Mouse (Mus musculus): ENCODE measurements at regions not wholly inside any gene's neighbourhood (a gene's known extent, or its start where the extent isn't known, plus 50 kb on each side); places are given as distances from the start of the nearest gene placed in this dataset.

- Histone ChIP-seq H3K4me1 (no peaks in the 10 kb centered on the region), H3K27me3 (ENCODE audit: low read depth, poor library complexity, severe bottlenecking) (no peaks in the 10 kb centered on the region), H3K36me3 (no peaks in the 10 kb centered on the region), H3K9me3 (replicated peaks) (no peaks in the 10 kb centered on the region), H3K27ac (replicated peaks) (no peak overlapping the region), H3K4me3 (no peak overlapping the region)
- DNase-seq (ENCODE audit: low spot score): no peak
- WGBS: 69% methylated on average over 1 of the region's 1 CpGs
Measured at GRCm38 (mm10) chr7:39942262-39942900, 424.8 kb downstream of the Zfp619 start.

- Histone ChIP-seq H3K27me3 (ENCODE audit: low read depth, poor library complexity, severe bottlenecking) (no peaks in the 10 kb centered on the region), H3K4me3 (no peak overlapping the region), H3K4me1 (no peaks in the 10 kb centered on the region), H3K36me3 (no peaks in the 10 kb centered on the region), H3K27ac (replicated peaks) (no peak overlapping the region), H3K9me3 (replicated peaks) (no peaks in the 10 kb centered on the region)
- DNase-seq (ENCODE audit: low spot score): no peak
- WGBS: 76% methylated on average over 7 of the region's 7 CpGs
Measured at GRCm38 (mm10) chr7:39954110-39954509, 436.5 kb downstream of the Zfp619 start.

GRCm38 (mm10) chr7:39954931-39955330, 437.4 kb downstream of the Zfp619 start:
- H3K27me3 ChIP-seq (ENCODE audit: low read depth, poor library complexity, severe bottlenecking): no peaks in the 10 kb centered on the region
- H3K9me3 ChIP-seq (replicated peaks): no peaks in the 10 kb centered on the region
- H3K27ac ChIP-seq (replicated peaks): no peak overlapping the region
- DNase-seq (ENCODE audit: low spot score): no peak
- no peaks in the 10 kb centered on the region for H3K36me3 ChIP-seq
- H3K4me1 ChIP-seq: no peaks in the 10 kb centered on the region
- H3K4me3 ChIP-seq: no peak overlapping the region

- no peaks in the 10 kb centered on the region for H3K4me1 ChIP-seq
- H3K9me3 ChIP-seq (replicated peaks): no peaks in the 10 kb centered on the region
- no peaks in the 10 kb centered on the region for H3K36me3 ChIP-seq
- DNase-seq (ENCODE audit: low spot score): no peak
- no peak overlapping the region for H3K27ac ChIP-seq (replicated peaks)
- no peak overlapping the region for H3K4me3 ChIP-seq
- 87% methylated on average over 2 of the region's 2 CpGs for WGBS
- H3K27me3 ChIP-seq (ENCODE audit: low read depth, poor library complexity, severe bottlenecking): no peaks in the 10 kb centered on the region
Measured at GRCm38 (mm10) chr7:39978121-39978520, 460.6 kb downstream of the Zfp619 start.

GRCm38 (mm10) chr7:39981647-39982046, 464.1 kb downstream of the Zfp619 start:
- H3K27ac ChIP-seq (replicated peaks): no peak overlapping the region
- WGBS: 82% methylated on average over 4 of the region's 4 CpGs
- H3K9me3 ChIP-seq (replicated peaks): no peaks in the 10 kb centered on the region
- H3K27me3 ChIP-seq (ENCODE audit: low read depth, poor library complexity, severe bottlenecking): no peaks in the 10 kb centered on the region
- H3K36me3 ChIP-seq: no peaks in the 10 kb centered on the region
- H3K4me3 ChIP-seq: no peak overlapping the region
- no peak for DNase-seq (ENCODE audit: low spot score)
- H3K4me1 ChIP-seq: no peaks in the 10 kb centered on the region

All from midbrain, embryonic 10.5 days (tissue).